ENCODE assay signal across 15 mouse cellular contexts in genomic region chr2:140125516-140125915, GRCm38 (mm10). TPM values are rescaled to one million over a fixed set of nuclear protein-coding genes. Genes with fewer than 3 reads are reported as not detected.
DNase-seq lines count a peak whose midpoint lies in the region; ATAC-seq and TF ChIP-seq lines count a peak whose summit lies in the region.
"Had no signal": no experiment of that assay in that cellular context is flagged by ENCODE, and none has a peak within 500 bp of the region (broad histone marks: within the 10 kb centered on the region; RNA-seq: fewer than 3 reads in every experiment).

No protein-coding gene starts in this region.

- WGBS in liver, embryonic 14.5 days (ENCODE audit: insufficient replicate concordance) = 79% methylated on average over 2 of the region's 2 CpGs
- 88% methylated on average over 2 of the region's 2 CpGs for WGBS in liver, embryonic 11.5 days
- WGBS in liver, postnatal 0 days (ENCODE audit: insufficient replicate concordance) = 90% methylated on average over 2 of the region's 2 CpGs

- DNase-seq in liver, embryonic 14.5 days (ENCODE audit: low read depth in 3 of 3, low spot score in 3 of 3) = peak in 2 of 3 experiments; percentile 1 to 2
- no peak for DNase-seq in liver, embryonic 11.5 days (ENCODE audit: low spot score)
- DNase-seq in A20 (ENCODE audit: low read depth, low spot score) (peak; percentile 33), ES-CJ7 (ENCODE audit: low read depth, low spot score) (peak; percentile 60)
- no peak for DNase-seq in liver, postnatal 0 days
- no peak for DNase-seq in natural killer cell, adult 2 months (ENCODE audit: low spot score in 2 of 2)
- DNase-seq in heart, adult 11 months = no peak
- DNase-seq: cerebellum, adult 8-10 months; kidney, adult 9 months had no signal

- no peaks in the 10 kb centered on the region for H3K4me1 ChIP-seq in liver, embryonic 14.5 days (replicated peaks; ENCODE audit: control insufficient read depth in 2 of 2, insufficient read depth in 2 of 2, low read length in 1 of 2)
- H3K4me1 ChIP-seq in liver, embryonic 11.5 days (replicated peaks; ENCODE audit: control insufficient read depth, insufficient read depth, low read length) = no peaks in the 10 kb centered on the region
- no peaks in the 10 kb centered on the region for H3K4me1 ChIP-seq in liver, postnatal 0 days (ENCODE audit: insufficient read depth)
- H3K4me1 ChIP-seq: midbrain, embryonic 15.5 days; neural tube, embryonic 13.5 days; stomach, embryonic 15.5 days had no signal

- H3K9ac ChIP-seq in liver, embryonic 14.5 days (replicated peaks) = no peak overlapping the region
- no peak overlapping the region for H3K9ac ChIP-seq in liver, embryonic 11.5 days (ENCODE audit: low read depth, low read length)
- H3K9ac ChIP-seq in liver, postnatal 0 days (replicated peaks) = no peak overlapping the region
- H3K9ac ChIP-seq: hindbrain, embryonic 14.5 days; midbrain, embryonic 15.5 days; neural tube, embryonic 13.5 days; stomach, embryonic 15.5 days had no signal

- no peak overlapping the region for H3K4me3 ChIP-seq in liver, embryonic 14.5 days (ENCODE audit: insufficient read depth in 1 of 2, low read depth in 2 of 2, low read length in 2 of 2)
- no peak overlapping the region for H3K4me3 ChIP-seq in liver, embryonic 11.5 days (ENCODE audit: low read depth, low read length)
- no peak overlapping the region for H3K4me3 ChIP-seq in liver, postnatal 0 days (ENCODE audit: low read depth, low read length)
- H3K4me3 ChIP-seq: midbrain, embryonic 15.5 days; neural tube, embryonic 13.5 days; stomach, embryonic 15.5 days had no signal

- no peaks in the 10 kb centered on the region for H3K27me3 ChIP-seq in liver, embryonic 14.5 days (ENCODE audit: control insufficient read depth, insufficient read depth, low read length)
- no peaks in the 10 kb centered on the region for H3K27me3 ChIP-seq in liver, embryonic 11.5 days (replicated peaks; ENCODE audit: control insufficient read depth, insufficient read depth, low read length)
- H3K27me3 ChIP-seq in liver, postnatal 0 days (ENCODE audit: insufficient read depth, low read length) = no peaks in the 10 kb centered on the region
- H3K27me3 ChIP-seq: midbrain, embryonic 15.5 days; neural tube, embryonic 13.5 days; stomach, embryonic 15.5 days had no signal

- no peak for TF ChIP-seq EP300 in liver, embryonic 14.5 days (IDR thresholded peaks at IDR 0.05; ENCODE audit: low read depth)
- no peak for TF ChIP-seq EP300 in liver, postnatal 0 days (IDR thresholded peaks at IDR 0.05; ENCODE audit: low read depth)

- peak; percentile 34; the same call in 1 of the 2 replicates for TF ChIP-seq CTCF in liver, embryonic 14.5 days (IDR thresholded peaks at IDR 0.05; ENCODE audit: low read depth)
- TF ChIP-seq CTCF in liver, postnatal 0 days (IDR thresholded peaks at IDR 0.05; ENCODE audit: low read depth) = peak; percentile 36

- no peak for ATAC-seq in liver, embryonic 14.5 days (ENCODE audit: insufficient read depth)
- ATAC-seq in liver, embryonic 11.5 days (replicated peaks; ENCODE audit: low FRiP score) = no peak
- no peak for ATAC-seq in liver, postnatal 0 days
- ATAC-seq: midbrain, embryonic 15.5 days had no signal

- H3K4me2 ChIP-seq in liver, embryonic 14.5 days (ENCODE audit: low read depth) = no peak overlapping the region
- no peak overlapping the region for H3K4me2 ChIP-seq in liver, embryonic 11.5 days
- H3K4me2 ChIP-seq in liver, postnatal 0 days (ENCODE audit: low read depth, low read length) = no peak overlapping the region
- H3K4me2 ChIP-seq: hindbrain, embryonic 14.5 days; midbrain, embryonic 15.5 days; neural tube, embryonic 13.5 days; stomach, embryonic 15.5 days had no signal

- no peaks in the 10 kb centered on the region for H3K9me3 ChIP-seq in liver, embryonic 14.5 days (ENCODE audit: control insufficient read depth, low read length)
- H3K9me3 ChIP-seq in liver, embryonic 11.5 days (ENCODE audit: control insufficient read depth, low read length) = no peaks in the 10 kb centered on the region
- H3K9me3 ChIP-seq in liver, postnatal 0 days (ENCODE audit: low read length) = no peaks in the 10 kb centered on the region
- H3K9me3 ChIP-seq: midbrain, embryonic 15.5 days; neural tube, embryonic 13.5 days; stomach, embryonic 15.5 days had no signal

- H3K27ac ChIP-seq in liver, embryonic 14.5 days = no peak overlapping the region
- H3K27ac ChIP-seq in liver, embryonic 11.5 days (ENCODE audit: low read depth, low read length) = no peak overlapping the region
- H3K27ac ChIP-seq in liver, postnatal 0 days (ENCODE audit: low read depth) = no peak overlapping the region
- H3K27ac ChIP-seq: hindbrain, embryonic 14.5 days; midbrain, embryonic 15.5 days; neural tube, embryonic 13.5 days; stomach, embryonic 15.5 days had no signal

- peaks cover 34% of the 10 kb centered on the region for H3K36me3 ChIP-seq in liver, embryonic 14.5 days (replicated peaks; ENCODE audit: control insufficient read depth, insufficient read depth, low read depth)
- peaks cover 31% of the 10 kb centered on the region for H3K36me3 ChIP-seq in liver, embryonic 11.5 days (ENCODE audit: control insufficient read depth, insufficient read depth, low read length)
- peaks cover 46% of the 10 kb centered on the region for H3K36me3 ChIP-seq in liver, postnatal 0 days (replicated peaks; ENCODE audit: insufficient read depth, low read length)

RNA-seq across cellular contexts. Expression of gene Gm17374, which starts 26.3 kb away (rescaled TPM):
- polyA plus RNA-seq in liver, embryonic 14.5 days (2012; rRNA removed) = not detected in 2 replicates
- polyA plus RNA-seq in liver, embryonic 14.5 days (2014; fragmentation: Nextera tagmentation; extraction: Ambion mirVana) = not detected in 2 replicates
- polyA plus RNA-seq in liver, embryonic 11.5 days (2014; fragmentation: Nextera tagmentation; extraction: Ambion mirVana) = not detected in 2 replicates
- polyA plus RNA-seq in liver, postnatal 0 days (2015; fragmentation: Nextera tagmentation; extraction: Ambion mirVana) = not detected in 2 replicates
- polyA plus RNA-seq: heart, embryonic 16.5 days; hindbrain, embryonic 14.5 days; limb, embryonic 14.5 days; midbrain, embryonic 15.5 days; neural tube, embryonic 13.5 days; stomach, embryonic 15.5 days had no signal

RNA-seq across cellular contexts. Expression of gene Esf1, which starts 44.8 kb away (rescaled TPM):
- polyA plus RNA-seq in liver, embryonic 14.5 days (2012; rRNA removed) = 2.6 and 5.8 TPM in 2 replicates
- 8.0 and 8.9 TPM in 2 replicates for polyA plus RNA-seq in liver, embryonic 14.5 days (2014; fragmentation: Nextera tagmentation; extraction: Ambion mirVana)
- 31.0 and 32.8 TPM in 2 replicates for polyA plus RNA-seq in liver, embryonic 11.5 days (2014; fragmentation: Nextera tagmentation; extraction: Ambion mirVana)
- 9.0 TPM in 2 replicates for polyA plus RNA-seq in liver, postnatal 0 days (2015; fragmentation: Nextera tagmentation; extraction: Ambion mirVana)

RNA-seq across cellular contexts. Expression of gene Ndufaf5, which starts 44.9 kb away (rescaled TPM):
- 3.0 and 4.4 TPM in 2 replicates for polyA plus RNA-seq in liver, embryonic 14.5 days (2012; rRNA removed)
- polyA plus RNA-seq in liver, embryonic 14.5 days (2014; fragmentation: Nextera tagmentation; extraction: Ambion mirVana) = 7.7 and 8.3 TPM in 2 replicates
- 18.7 and 19.4 TPM in 2 replicates for polyA plus RNA-seq in liver, embryonic 11.5 days (2014; fragmentation: Nextera tagmentation; extraction: Ambion mirVana)
- polyA plus RNA-seq in liver, postnatal 0 days (2015; fragmentation: Nextera tagmentation; extraction: Ambion mirVana) = 4.7 and 5.5 TPM in 2 replicates

RNA-seq across cellular contexts. Expression of gene Tasp1, which starts 58.9 kb away (rescaled TPM):
- 3.9 and 6.1 TPM in 2 replicates for polyA plus RNA-seq in liver, embryonic 14.5 days (2012; rRNA removed)
- polyA plus RNA-seq in liver, embryonic 14.5 days (2014; fragmentation: Nextera tagmentation; extraction: Ambion mirVana) = 13.9 and 15.6 TPM in 2 replicates
- polyA plus RNA-seq in liver, embryonic 11.5 days (2014; fragmentation: Nextera tagmentation; extraction: Ambion mirVana) = 26.3 and 29.5 TPM in 2 replicates
- polyA plus RNA-seq in liver, postnatal 0 days (2015; fragmentation: Nextera tagmentation; extraction: Ambion mirVana) = 8.8 and 10.1 TPM in 2 replicates

Comparison
In these comparisons a context has a peak if more than half of its experiments do, and no peak if none do; other contexts are left out.
1. DNase-seq: peak in liver, embryonic 14.5 days (2 of 3), A20 (single experiment) and ES-CJ7 (single experiment); none in liver, embryonic 11.5 days (single experiment), liver, postnatal 0 days (single experiment), natural killer cell, adult 2 months (0 of 2) and heart, adult 11 months (single experiment).